Mouse (Mus musculus) lung, postnatal 0 days (tissue): ENCODE data around the gene Ccdc33.

ENCODE experiments used
- CTCF ChIP-seq: IDR thresholded peaks from 2 replicates; pipeline ENCODE4 v1.5.1; 2016; ENCODE audit warnings: antibody characterized with exemption, mild to moderate bottlenecking
- EP300 ChIP-seq: IDR thresholded peaks from 2 replicates; pipeline ENCODE4 v1.6.1; 2016; ENCODE audit warnings: antibody characterized with exemption, mild to moderate bottlenecking, control low read depth

DNA sequence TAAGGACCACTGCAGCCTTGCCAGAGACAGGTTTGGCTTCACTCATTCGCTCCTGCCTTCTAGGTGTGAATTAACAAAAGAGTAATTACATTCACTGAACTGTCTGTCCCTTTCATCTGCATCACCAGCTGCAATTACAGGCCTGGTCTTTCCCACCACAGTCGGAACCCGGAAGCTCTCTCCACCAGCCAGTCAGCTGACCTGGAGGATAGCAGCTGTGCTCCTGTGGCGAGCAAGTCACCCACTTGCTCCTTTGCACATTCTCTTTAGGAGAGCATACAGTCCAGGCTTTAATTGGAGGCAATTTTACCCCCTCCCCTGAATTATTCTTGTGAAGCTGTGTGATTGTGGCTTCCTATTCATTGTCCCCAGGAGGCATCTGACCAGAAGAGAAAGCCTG is 73.0 kb downstream of the Ccdc33 start:
- no peak for TF ChIP-seq CTCF
- TF ChIP-seq EP300 = no peak
